Mouse (Mus musculus): ENCODE data around the gene Fam228b. TPM values are rescaled to one million over a fixed set of nuclear protein-coding genes. Genes with fewer than 3 reads are reported as not detected.

Gene Fam228b
- polyA plus RNA-seq (2017; shearing (Covaris generic)): not detected

DNA sequence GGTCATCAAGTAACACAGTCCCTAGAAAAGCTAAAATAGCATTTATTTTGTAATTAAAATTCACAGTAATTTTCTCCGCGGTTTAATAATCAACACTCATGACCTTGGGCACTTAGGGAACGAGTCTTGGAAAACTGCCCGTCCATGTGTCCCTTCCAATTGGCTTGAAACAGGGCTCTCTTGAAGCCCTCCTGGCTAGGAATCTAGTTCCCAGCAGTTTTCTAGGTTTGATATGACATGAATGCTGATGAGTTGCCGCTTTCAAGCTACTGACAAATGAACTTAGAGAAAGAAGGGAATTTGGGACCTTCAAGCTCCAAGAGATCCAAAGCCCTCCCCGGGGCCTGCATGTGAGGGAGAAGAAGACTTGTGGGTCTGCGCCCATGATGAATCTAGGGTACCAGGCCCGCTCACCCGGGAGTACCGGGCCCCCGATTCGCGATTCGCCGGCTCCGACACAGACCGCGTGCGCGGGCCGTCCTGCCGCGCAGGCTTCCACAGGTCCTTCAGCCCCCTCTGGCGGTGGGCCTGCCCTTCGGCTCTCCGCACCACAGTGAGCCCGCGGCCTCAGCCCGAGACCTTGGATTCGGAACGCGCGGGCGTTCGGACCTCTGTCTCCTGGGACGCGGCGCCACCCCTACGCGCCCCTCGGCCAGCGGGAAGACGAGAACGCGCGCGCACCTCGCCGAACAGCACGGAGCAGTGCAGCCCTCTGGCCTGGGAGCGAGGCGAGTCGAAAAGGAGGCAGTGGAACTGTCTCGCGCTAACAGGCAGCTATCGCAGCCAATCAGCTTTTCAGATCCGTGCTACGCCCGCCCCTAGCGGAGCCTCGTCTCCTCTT is at the start of gene Fam228b, which contains the start of gene Pfn4:
Gene Fam228b (minus strand): TSS at position 776 of the 841 bp plus-strand sequence.
Gene Pfn4 (plus strand): TSS at position 531 of the 841 bp plus-strand sequence.

GRCm38 (mm10) chr12:4817361-4818101 is 48.5 kb upstream of the Fam228b start, which contains the start of gene Sf3b6:
Sf3b6 (plus strand) TSS chr12:4817544.

GRCm38 (mm10) chr12:4738031-4738576 is 31.0 kb downstream of the Fam228b start, which contains the start of gene Fam228a:
Fam228a (minus strand) TSS chr12:4738430.

Other genes with a start within 250 kb of the Fam228b start
- gene Itsn2, start 176.6 kb downstream of the Fam228b start, polyA plus RNA-seq (2017; shearing (Covaris generic)): 206 TPM
- not detected for gene Gm3625, start 176.3 kb downstream of the Fam228b start, polyA plus RNA-seq (2017; shearing (Covaris generic))
- gene Fam228a, start 30.8 kb downstream of the Fam228b start, polyA plus RNA-seq (2017; shearing (Covaris generic)): 0.19 TPM
- gene Pfn4, start 245 bp downstream of the Fam228b start, polyA plus RNA-seq (2017; shearing (Covaris generic)): not detected
- gene Sf3b6, start 48.3 kb upstream of the Fam228b start, polyA plus RNA-seq (2017; shearing (Covaris generic)): 314 TPM
- gene Fkbp1b, start 72.3 kb upstream of the Fam228b start, polyA plus RNA-seq (2017; shearing (Covaris generic)): not detected
- 9.2 TPM for gene Wdcp, start 74.0 kb upstream of the Fam228b start, polyA plus RNA-seq (2017; shearing (Covaris generic))
- gene Mfsd2b, start 105.1 kb upstream of the Fam228b start, polyA plus RNA-seq (2017; shearing (Covaris generic)): 0.32 TPM
- gene Ubxn2a, start 138.4 kb upstream of the Fam228b start, polyA plus RNA-seq (2017; shearing (Covaris generic)): 58.2 TPM
- gene Atad2b, start 148.1 kb upstream of the Fam228b start, polyA plus RNA-seq (2017; shearing (Covaris generic)): 60.1 TPM